Mouse (Mus musculus) liver, embryonic 18 days (tissue): ENCODE measurements around the gene Keap1. TPM values are rescaled to one million over a fixed set of nuclear protein-coding genes. Genes with fewer than 3 reads are reported as not detected.

Experiments used
- polyA plus RNA-seq: library from polyadenylated mRNA; depleted of rRNA; stranded (reverse); fragments of >200 nt; gene quantifications from 2 replicates; pipeline ENCODE4 v1.2.3, GENCODE M21; 2012; rRNA removed

The Keap1 gene
- polyA plus RNA-seq: 17.2 and 17.3 TPM in 2 replicates

GRCm38 (mm10) chr9:21238733-21239464 lies at the start of gene Keap1:
Keap1 (minus strand) TSS chr9:21239361.

GRCm38 (mm10) chr9:21287571-21288402 lies 48.6 kb upstream of the Keap1 start, which contains the start of gene Kri1:
Kri1 (minus strand) TSS chr9:21287969.

GRCm38 (mm10) chr9:21265000-21265561 lies 25.9 kb upstream of the Keap1 start, which contains the start of gene Atg4d:
Atg4d (plus strand) TSS chr9:21265293.

GRCm38 (mm10) chr9:21248326-21248725 lies 9.2 kb upstream of the Keap1 start, which contains the start of gene S1pr5:
S1pr5 (minus strand) TSS chr9:21248443.

Other genes with a start within 250 kb of the Keap1 start
- 26.8 and 27.0 TPM in 2 replicates for gene Mrpl4, start 236.6 kb downstream of the Keap1 start, polyA plus RNA-seq
- gene Icam1, start 223.4 kb downstream of the Keap1 start, polyA plus RNA-seq: 10.1 and 10.5 TPM in 2 replicates
- 20.4 and 20.9 TPM in 2 replicates for gene Icam4, start 210.0 kb downstream of the Keap1 start, polyA plus RNA-seq
- 0.29 and 0.32 TPM in 2 replicates for gene Icam5, start 207.3 kb downstream of the Keap1 start, polyA plus RNA-seq
- 0.14 TPM in 1 of 2 replicates, not detected in the other for gene Zglp1, start 172.3 kb downstream of the Keap1 start, polyA plus RNA-seq
- gene Gm49373, start 166.3 kb downstream of the Keap1 start, polyA plus RNA-seq: 0.42 TPM in 2 replicates
- gene Fdx1l, start 165.7 kb downstream of the Keap1 start, polyA plus RNA-seq: 25.0 and 27.6 TPM in 2 replicates
- 1.0 and 1.2 TPM in 2 replicates for gene Gm38431, start 147.4 kb downstream of the Keap1 start, polyA plus RNA-seq
- 14.5 and 16.7 TPM in 2 replicates for gene Raver1, start 147.4 kb downstream of the Keap1 start, polyA plus RNA-seq
- gene Tyk2, start 108.1 kb downstream of the Keap1 start, polyA plus RNA-seq: 7.8 and 8.0 TPM in 2 replicates
- gene Cdc37, start 89.4 kb downstream of the Keap1 start, polyA plus RNA-seq: 88.6 and 96.9 TPM in 2 replicates
- 1.5 and 1.6 TPM in 2 replicates for gene Pde4a, start 73.6 kb downstream of the Keap1 start, polyA plus RNA-seq
- 0.10 TPM in 2 replicates for gene S1pr5, start 9.1 kb upstream of the Keap1 start, polyA plus RNA-seq
- 28.1 and 29.4 TPM in 2 replicates for gene Atg4d, start 25.9 kb upstream of the Keap1 start, polyA plus RNA-seq
- gene Kri1, start 48.6 kb upstream of the Keap1 start, polyA plus RNA-seq: 16.4 and 19.3 TPM in 2 replicates
- gene Cdkn2d, start 52.0 kb upstream of the Keap1 start, polyA plus RNA-seq: 50.5 and 57.7 TPM in 2 replicates
- 0.45 and 0.55 TPM in 2 replicates for gene Ap1m2, start 73.0 kb upstream of the Keap1 start, polyA plus RNA-seq
- gene Slc44a2, start 81.3 kb upstream of the Keap1 start, polyA plus RNA-seq: 13.5 and 14.8 TPM in 2 replicates
- gene Ilf3, start 128.5 kb upstream of the Keap1 start, polyA plus RNA-seq: 18.1 and 20.1 TPM in 2 replicates
- 21.2 and 22.9 TPM in 2 replicates for gene Qtrt1, start 172.5 kb upstream of the Keap1 start, polyA plus RNA-seq
- gene Dnm2, start 185.5 kb upstream of the Keap1 start, polyA plus RNA-seq: 27.2 and 33.8 TPM in 2 replicates